Mouse (Mus musculus) limb, embryonic 14.5 days (tissue): ENCODE results near the gene Pde4b. TPM values are rescaled to one million over a fixed set of nuclear protein-coding genes. Genes with fewer than 3 reads are reported as not detected.

Experiments
- ATAC-seq: fragments of 200-750 bp; cut with Nextera tagmentation; 2 replicates; pipeline ENCODE4 v1.8.0; 2017; ENCODE audit warnings: low read depth, moderate number of reproducible peaks, moderate TSS enrichment; ENCODE audit not compliant: low FRiP score
- DNase-seq: peaks from one replicate; pipeline ENCODE4 v3.0.0-alpha.2; 2015; ENCODE audit warnings: low spot score
- H3K27ac ChIP-seq: fragments of 300-500 bp; sonication (generic); replicated peaks from 2 replicates; pipeline ENCODE4 v1.5.1; 2014; ENCODE audit warnings: low read depth, mild to moderate bottlenecking, low read length, moderate library complexity, mixed read lengths
- H3K27me3 ChIP-seq: fragments of 300-500 bp; sonication (generic); 2 replicates; pipeline ENCODE4 v1.6.1; 2014; ENCODE audit warnings: low read length, mixed read lengths; ENCODE audit not compliant: control insufficient read depth, insufficient read depth
- H3K36me3 ChIP-seq: fragments of 300-500 bp; sonication (generic); 2 replicates; pipeline ENCODE4 v1.6.1; 2014; ENCODE audit warnings: mild to moderate bottlenecking, low read length, moderate library complexity, mixed read lengths; ENCODE audit not compliant: control insufficient read depth, insufficient read depth
- H3K4me1 ChIP-seq: fragments of 300-500 bp; sonication (generic); 2 replicates; pipeline ENCODE4 v1.6.1; 2014; ENCODE audit warnings: antibody characterized with exemption, low read length, mixed read lengths; ENCODE audit not compliant: control insufficient read depth, insufficient read depth
- H3K4me2 ChIP-seq: fragments of 300-500 bp; sonication (generic); replicated peaks from 2 replicates; pipeline ENCODE4 v1.6.1; 2014; ENCODE audit warnings: low read depth, mild to moderate bottlenecking, low read length, moderate library complexity; ENCODE audit not compliant: severe bottlenecking
- H3K4me3 ChIP-seq: fragments of 300-500 bp; sonication (generic); replicated peaks from 2 replicates; pipeline ENCODE4 v1.5.1; 2014; ENCODE audit warnings: low read length
- H3K9ac ChIP-seq: fragments of 300-500 bp; sonication (generic); 2 replicates; pipeline ENCODE4 v1.6.1; 2014; ENCODE audit warnings: mild to moderate bottlenecking, low read depth, low read length, moderate library complexity; ENCODE audit not compliant: severe bottlenecking
- H3K9me3 ChIP-seq: fragments of 300-500 bp; sonication (generic); 2 replicates; pipeline ENCODE4 v1.6.1; 2016; ENCODE audit warnings: low read length; ENCODE audit not compliant: control insufficient read depth
- POLR2A ChIP-seq: fragments of 200-500 bp; IDR thresholded peaks from 2 replicates; pipeline ENCODE4 v1.8.0; 2012; ENCODE audit warnings: inconsistent platforms, mild to moderate bottlenecking, moderate library complexity, borderline replicate concordance; ENCODE audit not compliant: insufficient read depth, insufficient read length; ENCODE audit errors: extremely low read depth
- WGBS: fragments of 180-500 bp; shearing (Covaris S2); extraction: QIAGEN DNeasy Blood & Tissue Kit; methylation state at CpG from one replicate; pipeline ENCODE4 v1.1.7; 2014; 5-methylcytosine and 5-hydroxymethylcytosine counted together
- polyA plus RNA-seq, 2 experiments: library from polyadenylated mRNA; depleted of rRNA in 1 of 2; stranded (reverse) in 1 of 2; unstranded in 1 of 2; fragments of >200 nt; fragmentation: Nextera tagmentation in 1 of 2; extraction: Ambion mirVana in 1 of 2; gene quantifications; 2 replicates each; pipeline versions ENCODE4 v1.2.1 to v1.2.3; 2012 to 2014

The Pde4b gene
- polyA plus RNA-seq, 2 experiments = 14.4 to 18.3 TPM

GRCm38 (mm10) chr4:102069314-102069713 is 18.0 kb upstream of the Pde4b start:
- no peak for TF ChIP-seq POLR2A
- no peak overlapping the region for H3K4me3 ChIP-seq
- no peak overlapping the region for H3K4me2 ChIP-seq
- H3K27me3 ChIP-seq = no peaks in the 10 kb centered on the region
- H3K27ac ChIP-seq = no peak overlapping the region
- ATAC-seq = no peak
- 89% methylated on average over 2 of the region's 2 CpGs for WGBS
- DNase-seq = no peak
- H3K9ac ChIP-seq = no peak overlapping the region
- no peaks in the 10 kb centered on the region for H3K36me3 ChIP-seq
- no peaks in the 10 kb centered on the region for H3K4me1 ChIP-seq
- no peaks in the 10 kb centered on the region for H3K9me3 ChIP-seq

GRCm38 (mm10) chr4:102086336-102086735 is 1.0 kb upstream of the Pde4b start:
- Histone ChIP-seq H3K4me2 (no peak overlapping the region), H3K9me3 (no peaks in the 10 kb centered on the region), H3K4me1 (peaks cover 4% of the 10 kb centered on the region), H3K27ac (no peak overlapping the region), H3K9ac (no peak overlapping the region), H3K4me3 (no peak overlapping the region), H3K27me3 (peaks cover 38% of the 10 kb centered on the region; the same call in 1 of the 2 replicates), H3K36me3 (no peaks in the 10 kb centered on the region)
- DNase-seq (no peak), ATAC-seq (no peak)
- no peak for TF ChIP-seq POLR2A
- WGBS = 68% methylated on average over 4 of the region's 4 CpGs

GRCm38 (mm10) chr4:102087566-102088234 is 357 bp downstream of the Pde4b start:
- under 1% methylated on average over 49 of the region's 64 CpGs for WGBS
- no peaks in the 10 kb centered on the region for H3K36me3 ChIP-seq
- peak overlapping the region; percentile 52 for H3K9ac ChIP-seq
- ATAC-seq (0 out of 2 replicates have a peak, but pooled peaks have one; percentile 47), DNase-seq (no peak)
- H3K27ac ChIP-seq = no peak overlapping the region
- H3K4me3 ChIP-seq = peak overlapping the region; percentile 49
- H3K9me3 ChIP-seq = no peaks in the 10 kb centered on the region
- peak overlapping the region; percentile 93 for H3K4me2 ChIP-seq
- peaks cover 4% of the 10 kb centered on the region for H3K4me1 ChIP-seq
- TF ChIP-seq POLR2A = no peak
- H3K27me3 ChIP-seq = peaks cover 38% of the 10 kb centered on the region; the same call in 1 of the 2 replicates

- Histone ChIP-seq H3K4me1 (peaks cover 4% of the 10 kb centered on the region), H3K9me3 (no peaks in the 10 kb centered on the region), H3K4me2 (peak overlapping the region; percentile 93), H3K27me3 (peaks cover 38% of the 10 kb centered on the region; the same call in 1 of the 2 replicates), H3K27ac (no peak overlapping the region), H3K36me3 (no peaks in the 10 kb centered on the region), H3K9ac (peak overlapping the region; percentile 52), H3K4me3 (peak overlapping the region; percentile 49)
- TF ChIP-seq POLR2A = no peak
- ATAC-seq (no peak), DNase-seq (no peak)
- WGBS = 20% methylated on average over 15 of the region's 15 CpGs
These were observed 1.0 kb downstream of the Pde4b start for GRCm38 (mm10) chr4:102088235-102088867.

GRCm38 (mm10) chr4:102095851-102096250 is 8.5 kb downstream of the Pde4b start:
- DNase-seq (no peak), ATAC-seq (no peak)
- no peaks in the 10 kb centered on the region for H3K27me3 ChIP-seq
- no peak overlapping the region for H3K27ac ChIP-seq
- whole genome bisulfite sequencing = 96% methylated on average over 2 of the region's 2 CpGs
- no peak overlapping the region for H3K4me2 ChIP-seq
- no peaks in the 10 kb centered on the region for H3K9me3 ChIP-seq
- H3K4me3 ChIP-seq = no peak overlapping the region
- H3K36me3 ChIP-seq = no peaks in the 10 kb centered on the region
- H3K9ac ChIP-seq = no peak overlapping the region
- no peaks in the 10 kb centered on the region for H3K4me1 ChIP-seq
- TF ChIP-seq POLR2A = no peak
